Mouse (Mus musculus) forebrain, embryonic 15.5 days (tissue): Measurements from ENCODE around the gene Arfgap1. TPM values are rescaled to one million over a fixed set of nuclear protein-coding genes. Genes with fewer than 3 reads are reported as not detected.

ENCODE experiments used
- polyA plus RNA-seq: library from polyadenylated mRNA; unstranded; fragments of >200 nt; fragmentation: Nextera tagmentation; extraction: Ambion mirVana; gene quantifications from 2 replicates; pipeline ENCODE4 v1.2.1, GENCODE M21; 2015

The Arfgap1 gene
- polyA plus RNA-seq, 1 experiment from 2014 or later, result 106 TPM

Other genes starting within 250 kb of the Arfgap1 start
- 0.13 and 0.29 TPM in 2 replicates for gene Slc17a9, start 242.0 kb upstream of the Arfgap1 start, polyA plus RNA-seq
- 0.51 and 1.1 TPM in 2 replicates for gene Bhlhe23, start 190.3 kb upstream of the Arfgap1 start, polyA plus RNA-seq
- 50.2 and 52.8 TPM in 2 replicates for gene Ythdf1, start 46.3 kb upstream of the Arfgap1 start, polyA plus RNA-seq
- 0.11 and 0.14 TPM in 2 replicates for gene Birc7, start 38.2 kb upstream of the Arfgap1 start, polyA plus RNA-seq
- 50.8 and 64.3 TPM in 2 replicates for gene Nkain4, start 12.5 kb upstream of the Arfgap1 start, polyA plus RNA-seq
- 0.08 and 0.29 TPM in 2 replicates for gene Col20a1, start 19.3 kb downstream of the Arfgap1 start, polyA plus RNA-seq
- 8.9 and 10.0 TPM in 2 replicates for gene Chrna4, start 76.3 kb downstream of the Arfgap1 start, polyA plus RNA-seq
- gene Kcnq2, start 168.1 kb downstream of the Arfgap1 start, polyA plus RNA-seq, result 45.2 and 46.7 TPM in 2 replicates
- gene Eef1a2, start 189.8 kb downstream of the Arfgap1 start, polyA plus RNA-seq, result 5.8 and 6.3 TPM in 2 replicates
- gene Ppdpf, start 220.0 kb downstream of the Arfgap1 start, polyA plus RNA-seq, result 512 and 520 TPM in 2 replicates
- not detected in 2 replicates for gene Ptk6, start 235.6 kb downstream of the Arfgap1 start, polyA plus RNA-seq
- gene Srms, start 246.0 kb downstream of the Arfgap1 start, polyA plus RNA-seq, result 0.06 TPM in 1 of 2 replicates, not detected in the other